In the genomic region with DNA sequence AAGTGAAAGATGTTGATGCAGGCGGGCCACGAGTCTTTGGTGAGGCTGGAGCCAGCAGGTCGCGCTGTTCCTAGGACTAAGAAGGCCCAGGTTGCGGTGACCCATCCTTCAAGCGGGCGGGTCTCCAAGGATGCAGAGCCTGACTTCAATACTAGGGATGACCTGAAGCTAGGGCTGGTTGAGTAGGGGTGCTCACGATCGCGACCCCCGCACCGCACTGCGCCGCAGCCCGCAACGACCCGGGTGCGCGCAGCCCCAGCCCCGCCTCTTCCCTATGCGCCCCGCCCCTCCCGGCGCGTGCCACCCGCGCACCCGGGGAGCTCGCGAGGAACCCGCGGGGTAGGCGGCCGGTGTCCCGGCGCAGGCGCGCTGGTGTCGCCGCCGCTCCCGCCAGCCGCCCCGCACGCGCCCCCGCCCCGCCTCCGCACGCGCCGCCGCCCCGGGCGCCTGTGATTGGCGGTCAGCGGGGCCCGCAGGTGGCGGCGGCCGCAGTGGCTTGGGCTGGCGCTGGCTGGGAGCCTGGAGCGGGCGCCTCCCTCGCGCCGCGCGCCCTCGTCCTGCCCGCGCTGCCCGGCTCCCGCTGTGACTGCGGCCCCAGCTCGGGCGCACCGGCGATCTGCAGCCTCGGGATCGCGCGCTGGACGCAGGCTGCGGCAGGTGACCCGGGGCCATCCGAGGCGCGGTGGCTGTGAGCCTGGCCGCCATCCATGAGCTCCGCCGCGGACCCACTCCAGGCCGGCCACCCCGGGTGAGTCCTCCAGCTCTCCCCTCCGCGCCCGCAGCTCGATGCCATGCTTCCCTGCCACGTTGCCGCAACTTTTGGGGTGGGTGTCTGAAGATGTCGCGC, we compare ENCODE assay signal across 8 mouse cellular contexts. TPM values are rescaled to one million over a fixed set of nuclear protein-coding genes. Genes with fewer than 3 reads are reported as not detected.
DNase-seq lines count a peak whose midpoint lies in the region; ATAC-seq and TF ChIP-seq lines count a peak whose summit lies in the region.

No protein-coding gene starts in this region.

- WGBS in embryonic facial prominence, embryonic 14.5 days: 0% methylated on average over 16 of the region's 103 CpGs
- under 1% methylated on average over 100 of the region's 103 CpGs for whole genome bisulfite sequencing in heart, embryonic 11.5 days (ENCODE audit: insufficient replicate concordance)
- under 1% methylated on average over 47 of the region's 103 CpGs for WGBS in kidney, embryonic 14.5 days
- under 1% methylated on average over 91 of the region's 103 CpGs for WGBS in limb, embryonic 12.5 days
- under 1% methylated on average over 91 of the region's 103 CpGs for WGBS in midbrain, embryonic 15.5 days
- WGBS in stomach, postnatal 0 days: 1% methylated on average over 78 of the region's 103 CpGs

- no peaks in the 10 kb centered on the region for H3K36me3 ChIP-seq in embryonic facial prominence, embryonic 14.5 days (ENCODE audit: control insufficient read depth, insufficient read depth, low read length)
- no peaks in the 10 kb centered on the region for H3K36me3 ChIP-seq in heart, embryonic 11.5 days (ENCODE audit: control insufficient read depth, insufficient read depth, low read length)
- H3K36me3 ChIP-seq in kidney, embryonic 14.5 days (ENCODE audit: control insufficient read depth, insufficient read depth, low read length): no peaks in the 10 kb centered on the region
- no peaks in the 10 kb centered on the region for H3K36me3 ChIP-seq in limb, embryonic 12.5 days
- H3K36me3 ChIP-seq in midbrain, embryonic 15.5 days (replicated peaks): no peaks in the 10 kb centered on the region
- no peaks in the 10 kb centered on the region for H3K36me3 ChIP-seq in stomach, postnatal 0 days (ENCODE audit: control insufficient read depth, insufficient read depth, low read length)

- peak; percentile 81; the same call in 1 of the 2 replicates for ATAC-seq in embryonic facial prominence, embryonic 14.5 days (ENCODE audit: low read depth)
- peak; percentile 59 for ATAC-seq in heart, embryonic 11.5 days (replicated peaks; ENCODE audit: insufficient number of reproducible peaks, low FRiP score, low TSS enrichment)
- ATAC-seq in kidney, embryonic 14.5 days (ENCODE audit: low FRiP score, low TSS enrichment): peak; percentile 85
- peak; percentile 75 for ATAC-seq in limb, embryonic 12.5 days (ENCODE audit: insufficient number of reproducible peaks, insufficient read depth, low FRiP score, low TSS enrichment, low read depth)
- ATAC-seq in midbrain, embryonic 15.5 days (replicated peaks): peak; percentile 90
- ATAC-seq in stomach, postnatal 0 days (ENCODE audit: low FRiP score, low TSS enrichment): peak; percentile 78
- no peak for ATAC-seq in CD4-positive, CD25-positive, alpha-beta regulatory T cell, adult 4 months

- H3K27ac ChIP-seq in embryonic facial prominence, embryonic 14.5 days (replicated peaks; ENCODE audit: low read depth, low read length): no peak overlapping the region
- no peak overlapping the region for H3K27ac ChIP-seq in heart, embryonic 11.5 days (ENCODE audit: low read depth, low read length)
- no peak overlapping the region for H3K27ac ChIP-seq in kidney, embryonic 14.5 days (ENCODE audit: low read depth, low read length)
- no peak overlapping the region for H3K27ac ChIP-seq in limb, embryonic 12.5 days
- peak overlapping the region; percentile 51 for H3K27ac ChIP-seq in midbrain, embryonic 15.5 days
- H3K27ac ChIP-seq in stomach, postnatal 0 days (replicated peaks): no peak overlapping the region

- H3K9me3 ChIP-seq in embryonic facial prominence, embryonic 14.5 days (ENCODE audit: control insufficient read depth, low read length): 0 out of 2 replicates have a peak, but pooled peaks cover 4% of the 10 kb centered on the region
- peaks cover 3% of the 10 kb centered on the region; the same call in 1 of the 2 replicates for H3K9me3 ChIP-seq in heart, embryonic 11.5 days (replicated peaks; ENCODE audit: control insufficient read depth, low read length)
- peaks cover 9% of the 10 kb centered on the region for H3K9me3 ChIP-seq in kidney, embryonic 14.5 days (ENCODE audit: control insufficient read depth, low read length)
- peaks cover 6% of the 10 kb centered on the region; the same call in 1 of the 2 replicates for H3K9me3 ChIP-seq in limb, embryonic 12.5 days
- no peaks in the 10 kb centered on the region for H3K9me3 ChIP-seq in midbrain, embryonic 15.5 days
- no peaks in the 10 kb centered on the region for H3K9me3 ChIP-seq in stomach, postnatal 0 days (ENCODE audit: control insufficient read depth, low read length)

- DNase-seq in brain, embryonic 18.5 days (ENCODE audit: low read depth, low spot score): peak; percentile 49
- DNase-seq in embryonic facial prominence, embryonic 14.5 days (ENCODE audit: low spot score): peak; percentile 30
- peak; percentile 49 for DNase-seq in stomach, postnatal 0 days (ENCODE audit: low spot score)

- no peak for TF ChIP-seq EP300 in stomach, postnatal 0 days (optimal IDR thresholded peaks at IDR 0.05)

- peak overlapping the region; percentile 98 for H3K4me2 ChIP-seq in embryonic facial prominence, embryonic 14.5 days (ENCODE audit: low read depth, low read length)
- peak overlapping the region; percentile 96 for H3K4me2 ChIP-seq in heart, embryonic 11.5 days
- peak overlapping the region; percentile 98 for H3K4me2 ChIP-seq in kidney, embryonic 14.5 days (replicated peaks; ENCODE audit: low read depth, low read length)
- H3K4me2 ChIP-seq in limb, embryonic 12.5 days: peak overlapping the region; percentile 97
- peak overlapping the region; percentile 97 for H3K4me2 ChIP-seq in midbrain, embryonic 15.5 days
- H3K4me2 ChIP-seq in stomach, postnatal 0 days (replicated peaks; ENCODE audit: low read depth): peak overlapping the region; percentile 79

- peaks cover 55% of the 10 kb centered on the region for H3K27me3 ChIP-seq in embryonic facial prominence, embryonic 14.5 days (replicated peaks; ENCODE audit: control insufficient read depth, insufficient read depth, low read length)
- peaks cover 60% of the 10 kb centered on the region for H3K27me3 ChIP-seq in heart, embryonic 11.5 days (ENCODE audit: control insufficient read depth, insufficient read depth, low read length)
- peaks cover 47% of the 10 kb centered on the region for H3K27me3 ChIP-seq in kidney, embryonic 14.5 days (ENCODE audit: control insufficient read depth, insufficient read depth, low read length)
- H3K27me3 ChIP-seq in limb, embryonic 12.5 days: peaks cover 81% of the 10 kb centered on the region
- peaks cover 39% of the 10 kb centered on the region for H3K27me3 ChIP-seq in midbrain, embryonic 15.5 days (replicated peaks)
- H3K27me3 ChIP-seq in stomach, postnatal 0 days (ENCODE audit: control insufficient read depth, insufficient read depth, low read length): peaks cover 9% of the 10 kb centered on the region; the same call in 1 of the 2 replicates

- H3K9ac ChIP-seq in embryonic facial prominence, embryonic 14.5 days (ENCODE audit: low read depth, low read length): peak overlapping the region; percentile 56
- peak overlapping the region; percentile 34; the same call in 1 of the 2 replicates for H3K9ac ChIP-seq in heart, embryonic 11.5 days (ENCODE audit: low read depth, low read length)
- H3K9ac ChIP-seq in kidney, embryonic 14.5 days (ENCODE audit: low read depth, low read length): peak overlapping the region; percentile 54
- peak overlapping the region; percentile 50 for H3K9ac ChIP-seq in limb, embryonic 12.5 days (replicated peaks)
- H3K9ac ChIP-seq in midbrain, embryonic 15.5 days: peak overlapping the region; percentile 55
- H3K9ac ChIP-seq in stomach, postnatal 0 days (ENCODE audit: low read length): peak overlapping the region; percentile 23

- no peaks in the 10 kb centered on the region for H3K4me1 ChIP-seq in embryonic facial prominence, embryonic 14.5 days (ENCODE audit: control insufficient read depth, insufficient read depth, low read length)
- peaks cover 5% of the 10 kb centered on the region; the same call in 1 of the 2 replicates for H3K4me1 ChIP-seq in heart, embryonic 11.5 days (ENCODE audit: control insufficient read depth, insufficient read depth, low read length)
- no peaks in the 10 kb centered on the region for H3K4me1 ChIP-seq in kidney, embryonic 14.5 days (ENCODE audit: control insufficient read depth, insufficient read depth, low read length)
- H3K4me1 ChIP-seq in limb, embryonic 12.5 days (replicated peaks): peaks cover 16% of the 10 kb centered on the region
- H3K4me1 ChIP-seq in midbrain, embryonic 15.5 days: peaks cover 22% of the 10 kb centered on the region
- no peaks in the 10 kb centered on the region for H3K4me1 ChIP-seq in stomach, postnatal 0 days (replicated peaks; ENCODE audit: control insufficient read depth, insufficient read depth)

- H3K4me3 ChIP-seq in embryonic facial prominence, embryonic 14.5 days (ENCODE audit: low read depth, low read length): peak overlapping the region; percentile 55
- peak overlapping the region; percentile 57 for H3K4me3 ChIP-seq in heart, embryonic 11.5 days (ENCODE audit: low read depth, low read length)
- peak overlapping the region; percentile 50 for H3K4me3 ChIP-seq in kidney, embryonic 14.5 days (ENCODE audit: low read length)
- peak overlapping the region; percentile 58 for H3K4me3 ChIP-seq in limb, embryonic 12.5 days (replicated peaks)
- peak overlapping the region; percentile 84 for H3K4me3 ChIP-seq in midbrain, embryonic 15.5 days
- H3K4me3 ChIP-seq in stomach, postnatal 0 days (ENCODE audit: low read depth, low read length): peak overlapping the region; percentile 46

- TF ChIP-seq CTCF in stomach, postnatal 0 days (IDR thresholded peaks at IDR 0.05; ENCODE audit: low read depth): peak; percentile 42

RNA-seq across cellular contexts. Expression of a gene that starts 2.4 kb away (rescaled TPM):
- polyA plus RNA-seq in embryonic facial prominence, embryonic 14.5 days (2014; fragmentation: Nextera tagmentation; extraction: Ambion mirVana): 0.68 and 0.72 TPM in 2 replicates
- polyA plus RNA-seq in heart, embryonic 11.5 days (2014; fragmentation: Nextera tagmentation; extraction: Ambion mirVana): 0.11 and 0.15 TPM in 2 replicates
- polyA plus RNA-seq in kidney, embryonic 14.5 days (2014; fragmentation: Nextera tagmentation; extraction: Ambion mirVana): 0.11 and 0.26 TPM in 2 replicates
- polyA plus RNA-seq in limb, embryonic 12.5 days (2016; fragmentation: Nextera tagmentation; extraction: Ambion mirVana): 0.38 TPM in 1 of 2 replicates, not detected in the other
- 5.2 and 6.5 TPM in 2 replicates for polyA plus RNA-seq in midbrain, embryonic 15.5 days (2015; fragmentation: Nextera tagmentation; extraction: Ambion mirVana)
- 0.38 and 0.42 TPM in 2 replicates for polyA plus RNA-seq in stomach, postnatal 0 days (2015; fragmentation: Nextera tagmentation; extraction: Ambion mirVana)
- polyA plus RNA-seq in CD4-positive, CD25-positive, alpha-beta regulatory T cell, adult 4 months (2017; shearing (Covaris generic)): not detected
